ENCODE assay signal across 16 mouse cellular contexts in genomic region chr13:24431593-24431992, GRCm38 (mm10).
"Had no signal": no experiment of that assay in that cellular context is flagged by ENCODE, and none has a peak within 500 bp of the region (broad histone marks: within the 10 kb centered on the region; RNA-seq: fewer than 3 reads in every experiment).

No protein-coding gene starts in this region.

- H3K4me2 ChIP-seq: neural tube, embryonic 13.5 days; neural tube, embryonic 15.5 days; stomach, embryonic 15.5 days had no signal

- H3K36me3 ChIP-seq: neural tube, embryonic 13.5 days; neural tube, embryonic 15.5 days; stomach, embryonic 15.5 days had no signal

- H3K4me3 ChIP-seq: neural tube, embryonic 13.5 days; neural tube, embryonic 15.5 days; stomach, embryonic 15.5 days had no signal

- H3K9me3 ChIP-seq: neural tube, embryonic 13.5 days; neural tube, embryonic 15.5 days; stomach, embryonic 15.5 days had no signal

- H3K4me1 ChIP-seq: neural tube, embryonic 13.5 days; neural tube, embryonic 15.5 days; stomach, embryonic 15.5 days had no signal

- H3K9ac ChIP-seq: neural tube, embryonic 13.5 days; neural tube, embryonic 15.5 days; stomach, embryonic 15.5 days had no signal

- H3K27ac ChIP-seq: neural tube, embryonic 13.5 days; neural tube, embryonic 15.5 days; stomach, embryonic 15.5 days; stomach, postnatal 0 days had no signal

- H3K27me3 ChIP-seq: neural tube, embryonic 15.5 days; stomach, embryonic 15.5 days had no signal

- DNase-seq: retina, postnatal 1 day; right cerebral cortex, adult 18-20 months; right cerebral cortex, postnatal 14 days; right cerebral cortex, postnatal 25 days; right cerebral cortex, postnatal 4 days; spleen, adult 18-20 months; thymus, adult 18-20 months; thymus, adult 2 months; thymus, postnatal 14 days; thymus, postnatal 25 days; thymus, postnatal 36 days; thymus, postnatal 4 days had no signal
